Mouse (Mus musculus) adrenal gland (tissue): Measurements from ENCODE around the gene Nr2f2.

ENCODE experiments used
- intact Hi-C: fragments of 180-260 bp; cut with DNase I; formaldehyde crosslinking; loops from one replicate; pipeline ENCODE4 v1.15.1; 2025

Nr2f2 gene

DNA sequence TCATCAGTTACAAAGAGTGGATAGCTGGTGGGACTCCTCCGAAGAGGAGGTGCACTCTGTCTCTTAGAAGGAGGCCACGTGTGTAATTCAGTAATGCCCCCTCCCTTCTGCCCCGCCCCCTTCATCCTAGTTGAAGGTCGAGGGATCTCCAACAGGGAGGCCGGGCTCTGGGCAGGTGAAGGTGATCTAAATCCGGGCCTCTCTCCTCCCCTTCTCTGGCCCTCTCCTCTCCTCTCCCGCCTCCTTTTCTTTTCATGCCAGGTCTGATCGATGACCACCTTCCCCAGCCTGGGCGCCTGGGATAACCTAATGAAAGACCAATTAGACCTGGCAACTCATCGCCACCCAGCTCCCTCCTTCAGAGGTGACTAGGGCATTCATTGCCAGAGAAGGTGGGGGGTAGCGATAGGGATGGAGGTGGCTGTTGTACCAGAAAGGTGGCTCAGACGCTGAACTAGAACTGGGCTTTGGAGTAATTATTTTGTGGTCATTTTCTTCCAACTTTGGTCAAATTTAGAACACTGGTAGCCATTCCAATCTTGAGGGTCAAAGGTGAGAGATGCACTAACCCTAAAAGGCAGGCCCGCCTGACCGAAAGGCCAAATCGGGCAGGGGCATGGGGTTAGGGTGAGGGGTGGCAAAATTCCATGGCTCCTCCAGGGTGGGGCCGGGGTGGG is 1.2 kb upstream of the Nr2f2 start:
- intact Hi-C loops, result loop anchor here (10.0 kb wide), 2 partner anchors 873 to 1047 kb away; no protein-coding TSS in a partner anchor

DNA sequence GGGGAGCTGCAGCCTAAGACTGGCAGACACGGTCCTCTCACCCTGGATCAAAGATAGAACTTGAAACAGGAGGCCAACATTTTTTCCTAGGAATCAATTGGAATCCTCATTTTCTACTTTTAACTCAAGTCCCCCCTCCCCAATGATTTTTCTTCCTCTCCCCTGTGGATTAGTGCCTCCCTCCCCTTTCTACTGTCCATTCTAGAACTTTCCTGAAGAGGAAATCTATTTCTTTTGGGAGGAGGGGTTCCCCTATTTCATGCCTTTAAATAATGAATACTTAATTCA is 217 bp upstream of the Nr2f2 start:
- intact Hi-C loops, result loop anchor here (10.0 kb wide), 2 partner anchors 872 to 1048 kb away; no protein-coding TSS in a partner anchor

DNA sequence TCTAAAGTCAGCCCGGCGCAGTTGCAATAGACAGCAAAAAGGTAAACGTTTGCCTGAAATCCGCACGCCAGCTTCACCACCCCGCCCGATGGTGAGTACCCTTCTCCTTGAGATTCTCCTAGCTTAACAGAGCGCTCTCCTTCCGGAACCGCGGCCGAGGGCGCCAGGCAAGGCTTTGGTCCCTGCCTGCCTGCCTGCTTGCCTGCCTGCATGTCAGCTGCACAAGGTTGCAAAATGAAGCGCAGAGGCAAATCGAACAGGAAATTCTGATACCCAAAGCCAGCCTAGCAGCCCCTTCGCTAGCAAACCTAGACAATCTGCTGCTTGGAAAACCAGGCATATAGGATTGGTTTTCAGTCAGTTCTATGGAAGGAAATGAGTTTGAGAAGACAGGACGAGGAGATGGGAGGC is 1.1 kb downstream of the Nr2f2 start:
- intact Hi-C loops, result loop anchor here (10.0 kb wide), 2 partner anchors 871 to 1049 kb away; no protein-coding TSS in a partner anchor

DNA sequence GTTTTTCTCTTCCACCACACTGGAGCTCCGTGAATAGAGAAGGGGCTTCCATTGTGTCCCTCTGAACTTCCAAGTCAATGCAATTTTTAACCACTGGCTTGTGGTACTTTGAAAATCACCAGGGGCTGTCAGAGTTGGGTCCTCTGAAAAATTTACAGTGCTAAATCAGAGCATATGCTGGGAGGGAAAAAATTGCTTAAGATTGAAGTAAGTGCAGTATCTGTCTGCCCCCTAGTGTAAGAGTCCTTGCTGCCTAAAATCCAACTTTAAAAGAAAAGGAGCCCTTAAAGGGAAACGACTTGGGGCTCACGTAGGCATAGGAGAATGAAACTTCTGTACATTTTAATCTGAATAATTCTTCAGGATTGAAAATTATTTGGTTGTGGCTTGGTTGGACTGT is 1.7 kb downstream of the Nr2f2 start:
- intact Hi-C loops, result loop anchor here (10.0 kb wide), 2 partner anchors 870 to 1050 kb away; no protein-coding TSS in a partner anchor

DNA sequence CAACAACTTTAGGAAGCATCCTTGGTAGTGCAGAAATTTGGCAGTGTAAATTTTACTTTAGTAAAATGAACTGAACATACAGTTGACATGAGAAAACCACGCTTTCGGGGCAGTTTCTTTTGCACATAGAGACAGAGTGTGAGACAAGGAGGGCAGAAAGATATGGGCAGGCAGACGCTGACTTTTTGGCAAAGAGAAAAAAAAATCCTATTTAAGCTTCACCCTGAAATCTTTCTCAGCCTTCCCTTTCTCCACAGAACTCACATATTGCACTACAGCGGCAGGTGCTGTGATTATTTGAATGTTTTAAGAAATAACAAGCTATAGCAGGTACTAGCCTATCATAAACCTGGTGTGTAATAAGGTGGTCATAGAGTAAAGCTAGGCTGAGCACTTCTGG is 3.2 kb downstream of the Nr2f2 start:
- intact Hi-C loops, result loop anchor here (10.0 kb wide), 2 partner anchors 869 to 1051 kb away; no protein-coding TSS in a partner anchor

DNA sequence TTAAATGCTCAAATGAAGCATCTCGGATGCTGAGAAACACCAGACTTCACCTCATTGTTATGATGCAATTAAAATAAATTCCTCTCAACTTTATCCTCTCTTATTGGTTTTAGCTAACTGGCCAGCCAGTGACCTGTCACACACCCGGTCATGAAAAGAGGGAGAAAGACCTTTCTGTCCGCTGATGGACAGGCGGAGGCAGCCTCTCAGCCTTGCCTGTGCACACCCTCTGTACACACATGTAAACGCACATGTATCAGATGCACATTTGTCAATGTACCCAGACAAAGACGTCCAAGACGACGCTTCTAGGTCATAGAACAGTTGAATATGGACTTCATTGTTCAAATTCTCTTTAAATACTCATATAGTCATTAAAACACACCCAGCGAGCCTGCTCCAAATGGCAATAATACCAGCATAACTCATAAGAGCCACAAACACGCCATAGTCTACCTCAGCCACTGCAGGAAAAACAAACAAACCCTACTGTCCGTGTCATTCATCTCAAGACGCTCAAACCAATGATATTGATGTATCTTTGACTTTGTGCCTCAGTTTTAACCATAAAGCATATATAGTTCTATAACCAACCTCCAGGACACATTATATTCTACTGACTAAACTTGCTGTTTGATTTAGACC is 3.9 kb downstream of the Nr2f2 start:
- intact Hi-C loops, result loop anchor here (10.0 kb wide), 2 partner anchors 868 to 1052 kb away; no protein-coding TSS in a partner anchor

DNA sequence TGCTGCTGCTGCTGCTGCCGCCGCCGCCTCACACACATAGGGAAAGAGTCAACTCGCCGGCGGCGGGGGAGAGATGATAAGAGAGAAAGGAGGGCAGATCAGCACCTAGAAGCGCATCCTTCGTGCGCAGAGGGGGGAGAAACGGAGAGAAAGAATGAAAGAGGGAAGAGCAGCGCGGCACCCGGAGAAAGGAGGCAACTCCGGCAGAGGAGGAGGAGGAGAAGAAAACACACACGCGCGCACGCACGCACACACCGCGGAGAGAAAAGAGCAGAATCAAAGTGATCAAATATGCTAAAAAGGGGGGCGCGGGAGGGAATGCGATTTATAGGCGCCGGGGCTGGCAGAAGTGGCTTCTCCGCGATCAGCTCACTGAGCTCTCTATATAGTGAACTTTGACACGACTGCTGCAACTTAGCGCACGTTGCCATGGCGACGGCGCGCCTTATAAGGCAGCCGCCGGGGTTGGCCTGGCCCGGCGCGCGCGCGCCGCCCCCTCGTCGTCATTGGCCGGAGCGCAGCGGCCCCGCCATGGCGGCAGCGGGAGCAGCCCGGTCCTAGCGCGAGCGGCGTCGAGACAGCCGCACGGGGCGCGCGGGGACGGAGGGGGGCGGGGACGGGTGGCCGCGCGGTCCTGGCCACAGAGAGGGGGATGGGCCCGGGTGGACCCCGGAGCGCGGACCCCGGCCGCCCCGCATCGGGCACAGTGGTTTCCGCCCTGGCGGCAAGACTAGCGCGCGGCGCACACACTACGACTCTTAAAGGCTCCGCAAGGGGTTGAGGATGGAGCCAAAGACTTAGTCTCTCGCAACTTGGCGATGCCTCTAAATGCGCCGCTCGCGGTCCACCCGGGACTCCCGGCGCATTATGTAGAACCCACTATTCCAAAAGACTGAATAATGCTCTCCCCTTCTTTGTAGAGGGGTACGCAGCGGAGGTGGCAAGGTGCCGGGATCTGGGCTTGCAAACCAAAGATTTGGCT is 4.9 kb downstream of the Nr2f2 start:
- intact Hi-C loops, result loop anchor here (10.0 kb wide), 2 partner anchors 867 to 1053 kb away; no protein-coding TSS in a partner anchor

DNA sequence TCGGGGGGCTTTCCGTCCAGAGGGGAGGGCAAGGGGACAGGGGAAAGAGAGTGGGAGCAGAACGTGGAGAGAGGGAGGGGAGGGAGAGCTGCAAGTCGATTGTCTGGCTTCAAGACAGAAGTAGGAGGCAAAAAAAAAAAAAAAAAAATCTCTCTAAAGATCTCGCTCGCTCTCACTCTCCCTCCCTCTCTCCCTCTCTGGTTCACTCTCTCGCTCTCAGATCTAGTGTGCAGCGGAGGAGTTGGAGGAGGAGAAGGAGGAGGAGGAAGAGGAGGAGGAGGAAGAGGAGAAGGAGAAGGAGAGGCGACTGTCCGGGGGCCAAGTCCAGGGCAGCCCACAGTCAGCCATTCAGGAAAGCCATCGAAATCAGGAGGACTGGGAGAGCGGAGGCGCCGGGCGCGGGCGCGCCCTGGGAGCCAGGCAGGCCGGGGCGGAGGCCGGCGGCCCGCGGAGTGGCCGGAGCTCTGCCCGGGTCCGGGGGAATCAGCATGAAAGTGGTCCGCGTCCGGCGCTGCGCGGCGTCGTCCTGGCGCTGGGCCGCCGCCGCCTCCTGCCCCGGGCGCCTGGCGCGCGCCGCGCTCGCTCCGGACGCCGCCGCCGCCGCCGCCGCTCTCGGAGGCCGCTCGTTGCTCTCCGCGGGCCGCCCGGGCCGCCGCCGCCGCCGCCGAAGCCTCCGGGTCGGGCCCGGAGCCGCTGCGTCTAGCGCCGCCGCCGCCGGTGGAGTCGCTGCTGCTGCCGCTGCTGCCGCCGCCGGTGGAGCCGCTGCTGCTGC is 5.7 kb downstream of the Nr2f2 start:
- intact Hi-C loops, result loop anchor here (10.0 kb wide), 2 partner anchors 866 to 1054 kb away; no protein-coding TSS in a partner anchor

DNA sequence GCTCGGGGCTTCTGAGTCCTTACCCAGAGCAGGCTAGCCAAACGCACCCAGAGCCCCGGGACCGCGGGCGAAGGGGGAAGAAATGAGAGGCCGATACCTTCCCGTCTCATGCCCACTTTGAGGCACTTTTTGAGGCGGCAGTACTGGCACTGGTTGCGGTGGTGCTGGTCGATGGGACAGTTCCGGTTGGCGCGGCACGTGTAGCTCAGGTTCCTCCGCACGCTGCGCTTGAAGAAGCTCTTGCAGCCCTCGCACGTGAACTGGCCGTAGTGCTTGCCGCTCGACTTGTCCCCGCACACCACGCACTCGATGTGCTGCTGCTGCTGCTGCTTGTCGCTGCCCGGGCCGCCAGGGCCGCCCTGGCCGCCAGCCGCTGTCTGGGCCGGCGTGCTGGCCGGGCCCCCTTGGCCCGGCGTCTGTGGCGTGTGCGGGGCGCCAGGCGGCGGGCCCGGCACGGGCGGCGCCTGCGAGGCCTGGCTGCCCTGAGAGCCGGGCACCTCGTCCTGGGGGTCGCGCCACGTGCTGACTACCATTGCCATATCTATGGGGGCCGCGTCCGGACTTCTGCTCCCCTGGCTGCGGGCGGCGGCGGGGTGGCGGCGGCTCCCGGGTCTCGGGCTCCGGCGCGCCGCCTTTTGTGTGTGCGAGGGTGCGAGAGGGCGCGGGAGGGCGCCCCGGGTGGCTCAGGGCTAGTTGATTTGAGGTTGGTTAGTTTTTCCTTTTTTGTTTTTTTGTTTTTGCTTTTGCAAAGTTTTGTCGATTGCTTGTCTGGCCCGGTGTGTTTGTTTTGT is 6.5 kb downstream of the Nr2f2 start:
- intact Hi-C loops, result loop anchor here (10.0 kb wide), 2 partner anchors 865 to 1055 kb away; no protein-coding TSS in a partner anchor

DNA sequence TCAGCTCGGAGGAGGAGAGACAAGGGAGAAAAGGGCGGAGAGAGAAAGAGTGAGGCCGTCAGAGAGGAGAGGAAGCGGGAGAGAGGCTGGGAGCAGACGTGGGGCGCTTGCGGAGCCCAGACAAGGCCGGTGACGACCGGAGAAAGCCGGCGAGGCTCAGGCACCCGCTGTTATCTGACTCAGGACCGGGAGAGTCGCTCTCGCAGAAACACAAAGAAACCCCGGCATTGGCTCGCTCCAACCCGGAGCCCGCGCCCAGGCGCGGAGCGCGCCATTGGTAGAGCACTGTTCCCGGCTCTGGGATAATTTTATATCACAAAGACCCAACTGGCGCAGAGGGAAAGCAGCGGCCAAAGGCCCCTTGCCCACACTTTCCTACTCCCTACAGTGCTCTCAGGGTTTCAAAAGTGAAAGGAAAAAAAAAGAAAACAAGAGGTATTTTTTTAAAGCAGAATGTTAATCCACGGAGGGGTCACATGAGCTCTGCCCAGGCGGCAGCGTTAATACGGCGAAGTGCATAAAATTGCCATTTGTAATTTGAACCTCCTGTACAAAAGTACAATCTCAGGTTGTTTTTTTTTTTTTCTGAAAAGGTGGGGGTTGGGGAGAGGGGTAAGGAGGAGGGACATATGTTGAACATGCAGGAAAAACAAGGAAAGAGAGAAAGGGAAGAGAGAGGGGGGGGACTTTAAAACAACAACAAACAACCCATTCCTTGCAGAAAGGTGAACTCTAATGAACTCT is 7.5 kb downstream of the Nr2f2 start:
- intact Hi-C loops, result no loop called here

DNA sequence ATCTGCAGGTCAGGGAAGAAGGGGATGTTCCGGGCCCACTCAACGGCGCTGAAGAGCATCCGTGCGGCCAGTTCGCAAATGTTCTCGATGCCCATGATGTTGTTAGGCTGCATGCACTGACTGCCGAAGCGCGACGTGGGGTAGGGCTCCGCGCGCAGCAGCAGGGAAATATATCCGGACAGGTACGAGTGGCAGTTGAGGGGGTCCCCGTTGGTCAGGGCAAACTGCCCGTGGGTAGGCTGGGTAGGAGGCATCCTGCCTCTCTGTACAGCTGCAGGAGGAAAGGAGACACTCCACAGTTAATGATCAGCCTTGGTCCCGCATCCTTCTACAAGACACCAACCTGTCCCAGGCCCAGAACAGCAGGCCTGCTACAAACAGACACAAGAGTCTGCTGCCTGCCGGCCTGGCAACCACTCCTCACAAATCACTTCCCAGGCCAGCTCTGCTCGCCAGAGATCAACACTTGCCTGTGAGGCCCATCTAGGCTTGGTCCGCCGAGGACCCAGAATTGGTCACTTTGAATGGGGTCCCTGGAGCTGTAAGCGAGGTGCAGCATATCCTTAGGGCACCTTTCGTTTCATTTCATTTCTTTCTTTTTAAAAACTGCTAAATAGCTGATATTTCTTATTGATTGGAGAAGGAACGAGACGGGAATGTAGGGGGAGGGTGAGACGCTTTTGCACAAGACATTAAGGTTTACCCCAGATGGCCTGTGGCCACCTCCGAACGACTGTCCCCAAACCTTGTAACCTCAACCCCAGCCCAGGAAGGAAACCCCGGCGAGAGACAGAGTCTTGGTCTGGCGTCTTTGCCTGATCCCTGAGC is 8.3 kb downstream of the Nr2f2 start:
- intact Hi-C loops, result no loop called here

DNA sequence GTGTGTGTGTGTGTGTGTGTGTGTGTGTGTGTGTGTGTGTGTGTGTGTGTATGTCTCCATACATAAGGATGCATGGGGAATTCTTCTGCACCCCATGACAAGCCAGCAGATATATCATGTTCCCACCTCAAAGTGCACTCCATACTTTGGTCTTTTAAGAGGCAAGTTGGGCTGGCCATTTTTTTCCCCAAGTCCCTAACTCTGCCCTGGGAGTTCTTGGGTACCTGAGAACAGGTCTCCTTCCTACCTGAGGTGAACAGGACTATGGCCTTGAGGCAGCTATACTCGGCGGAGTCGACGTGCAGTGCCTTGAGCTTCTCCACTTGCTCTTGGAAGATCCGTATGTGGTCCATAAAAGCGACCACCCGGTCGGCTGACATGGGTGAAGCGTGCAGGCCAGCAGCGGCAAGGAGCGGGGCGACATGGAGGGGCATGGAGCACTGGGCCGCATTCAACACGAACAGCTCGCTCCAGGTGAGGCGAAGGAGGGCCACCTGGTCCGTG is 9.0 kb downstream of the Nr2f2 start:
- intact Hi-C loops, result no loop called here

DNA sequence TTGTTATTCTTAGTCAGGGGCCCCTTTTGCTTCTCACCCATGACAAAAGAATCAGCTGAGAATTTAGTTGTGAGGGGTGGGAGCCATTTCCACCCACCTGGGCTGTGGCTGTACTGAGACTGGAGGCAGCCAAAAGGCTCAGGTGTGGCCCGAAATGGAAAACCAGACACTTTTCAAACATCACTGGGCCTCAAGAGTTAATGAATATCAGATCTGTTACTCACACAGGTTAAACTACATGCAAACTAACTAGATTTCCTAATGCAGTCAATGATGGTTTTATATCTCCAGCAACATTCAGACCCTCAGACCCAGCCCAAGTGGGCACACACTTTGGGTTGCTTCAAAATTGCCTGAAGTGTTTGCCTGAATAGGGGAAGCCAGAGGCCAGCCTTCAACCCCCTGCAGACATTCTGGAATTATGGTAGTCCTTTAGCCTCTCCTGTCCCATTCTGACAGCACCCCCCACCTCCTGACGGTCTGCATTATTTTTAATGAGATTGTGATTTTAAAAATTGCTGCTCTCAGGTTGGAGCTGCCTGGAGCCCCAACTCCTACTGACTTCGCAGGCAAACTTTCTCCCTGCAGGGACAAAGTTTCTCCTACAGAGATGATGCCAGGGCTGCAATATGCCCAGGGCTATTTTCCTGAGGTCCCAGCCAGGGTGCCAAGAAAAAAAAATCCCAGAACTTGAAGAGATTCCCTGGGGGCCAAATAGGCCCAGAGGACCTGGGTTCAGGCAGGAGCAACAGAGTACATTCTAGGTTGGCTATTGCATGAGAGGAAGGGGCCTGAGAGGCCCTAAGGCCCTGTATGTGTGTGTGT is 9.6 kb downstream of the Nr2f2 start:
- intact Hi-C loops, result no loop called here

DNA sequence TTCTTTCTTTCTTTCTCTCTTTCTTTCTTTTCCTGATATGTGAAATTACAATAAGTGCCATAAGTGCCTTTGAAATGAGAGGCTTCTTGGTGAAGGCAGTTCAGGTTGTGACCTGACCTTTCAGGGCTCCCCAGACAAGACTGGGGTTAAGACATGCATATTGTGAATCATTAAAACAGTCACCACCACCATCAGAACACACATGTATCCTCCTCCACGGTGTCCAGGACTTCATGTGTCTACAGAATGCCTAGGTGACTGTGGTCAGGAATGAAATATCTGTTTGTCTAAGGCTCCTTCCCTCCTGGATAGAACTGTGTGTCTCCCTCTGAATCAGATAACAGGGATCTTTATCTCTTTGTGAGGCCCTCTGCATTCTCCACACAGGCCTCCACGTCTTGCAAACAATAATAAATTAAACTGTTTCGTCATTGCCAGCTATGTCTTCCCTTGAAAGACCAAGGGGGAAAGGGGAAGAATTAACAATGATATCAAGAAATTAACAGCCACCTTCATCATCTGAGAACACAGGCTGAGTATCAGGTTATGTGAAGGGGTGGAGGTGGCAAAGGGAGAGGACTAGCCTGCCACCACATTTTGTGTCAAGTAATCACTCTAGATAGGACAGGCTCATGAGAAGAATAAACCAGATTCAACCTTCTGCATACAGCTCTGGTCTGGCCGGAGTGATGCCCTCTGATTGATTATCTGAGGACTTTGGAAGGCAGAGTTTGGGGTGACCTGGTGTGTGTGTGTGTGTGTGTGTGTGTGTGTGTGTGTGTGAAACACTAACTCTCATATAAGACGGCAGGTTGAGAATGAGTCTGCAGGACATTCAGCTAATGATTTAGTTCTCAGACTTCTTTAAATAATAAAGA is 10.6 kb downstream of the Nr2f2 start:
- intact Hi-C loops, result no loop called here

DNA sequence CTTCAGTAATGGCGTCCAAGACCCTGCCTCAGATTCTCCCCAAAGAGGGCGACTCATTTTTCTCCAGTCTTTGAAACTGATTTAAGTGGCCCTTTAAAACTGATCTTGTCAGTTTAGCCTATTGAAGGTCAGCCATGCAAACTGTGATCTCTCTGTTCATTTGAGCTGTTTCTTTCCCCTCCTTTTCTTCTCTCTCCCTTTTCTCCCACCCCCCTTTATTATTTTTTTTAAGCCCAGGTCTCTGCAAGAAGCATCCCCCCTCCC is 11.2 kb downstream of the Nr2f2 start:
- intact Hi-C loops, result no loop called here

DNA sequence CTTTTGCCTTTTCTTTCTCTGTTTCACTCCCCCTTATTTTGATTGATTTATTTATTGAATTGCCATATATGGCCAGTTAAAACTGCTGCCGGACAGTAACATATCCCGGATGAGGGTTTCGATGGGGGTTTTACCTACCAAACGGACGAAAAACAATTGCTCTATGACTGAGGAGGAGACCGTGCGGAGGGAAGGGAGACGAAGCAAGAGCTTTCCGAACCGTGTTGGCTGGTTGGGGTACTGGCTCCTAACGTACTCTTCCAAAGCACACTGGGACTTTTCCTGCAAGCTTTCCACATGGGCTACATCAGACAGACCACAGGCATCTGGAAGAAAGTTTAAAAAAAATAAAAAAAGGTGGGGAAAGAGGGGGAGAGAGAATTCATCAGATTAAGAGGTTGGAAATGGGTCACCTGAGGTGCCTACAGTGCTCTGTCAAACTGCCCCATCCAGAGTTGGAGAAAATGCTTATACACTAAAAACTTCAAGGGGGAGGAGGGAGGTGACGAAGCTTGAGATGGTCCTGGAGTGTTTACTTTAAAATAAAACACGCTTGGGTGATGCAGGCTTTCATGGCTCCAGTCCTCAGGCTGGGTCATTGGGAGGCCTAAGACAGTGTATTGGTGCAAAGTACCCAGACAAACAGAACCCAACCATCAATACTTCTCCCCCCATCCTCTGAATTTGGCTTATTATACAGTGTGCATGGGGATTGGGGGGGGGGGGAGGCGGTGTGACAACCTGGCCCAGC is 11.8 kb downstream of the Nr2f2 start:
- intact Hi-C loops, result no loop called here
